Mouse (Mus musculus) limb, embryonic 12.5 days (tissue): Measurements from ENCODE around the gene Aldh3b1. TPM values are rescaled to one million over a fixed set of nuclear protein-coding genes. Genes with fewer than 3 reads are reported as not detected.
"Not testable (repeated sequence)": the region's sequence is repeated elsewhere in the genome, so short reads cannot be mapped to it uniquely, and the experiment has no call there.

ENCODE experiments used
- ATAC-seq: fragments of 200-750 bp; cut with Nextera tagmentation; 2 replicates; pipeline ENCODE4 v1.8.0; 2017; ENCODE audit warnings: low read depth, moderate TSS enrichment; ENCODE audit not compliant: insufficient number of reproducible peaks, insufficient read depth, low FRiP score, low TSS enrichment
- H3K27ac ChIP-seq: fragments of 300-500 bp; sonication (generic); 2 replicates; pipeline ENCODE4 v1.5.1; 2016; ENCODE audit warnings: mild to moderate bottlenecking, moderate library complexity
- H3K27me3 ChIP-seq: fragments of 300-500 bp; sonication (generic); 2 replicates; pipeline ENCODE4 v1.6.1; 2016; ENCODE audit warnings: mild to moderate bottlenecking, moderate library complexity
- H3K36me3 ChIP-seq: fragments of 300-500 bp; sonication (generic); 2 replicates; pipeline ENCODE4 v1.6.1; 2016; ENCODE audit warnings: mild to moderate bottlenecking, moderate library complexity
- H3K4me1 ChIP-seq: fragments of 300-500 bp; sonication (generic); replicated peaks from 2 replicates; pipeline ENCODE4 v1.6.1; 2016
- H3K4me2 ChIP-seq: fragments of 300-500 bp; sonication (generic); 2 replicates; pipeline ENCODE4 v1.6.1; 2016; ENCODE audit warnings: mild to moderate bottlenecking, moderate library complexity
- H3K4me3 ChIP-seq: fragments of 300-500 bp; sonication (generic); replicated peaks from 2 replicates; pipeline ENCODE4 v1.5.1; 2016; ENCODE audit warnings: mild to moderate bottlenecking
- H3K9ac ChIP-seq: fragments of 300-500 bp; sonication (generic); replicated peaks from 2 replicates; pipeline ENCODE4 v1.6.1; 2016; ENCODE audit warnings: mild to moderate bottlenecking, moderate library complexity
- H3K9me3 ChIP-seq: fragments of 300-500 bp; sonication (generic); 2 replicates; pipeline ENCODE4 v1.6.1; 2016; ENCODE audit warnings: mild to moderate bottlenecking, moderate library complexity
- WGBS: fragments of 180-500 bp; shearing (Covaris S2); methylation state at CpG from one replicate; pipeline ENCODE4 v1.1.7; 2016; 5-methylcytosine and 5-hydroxymethylcytosine counted together
- polyA plus RNA-seq: library from polyadenylated mRNA; unstranded; fragments of >200 nt; fragmentation: Nextera tagmentation; extraction: Ambion mirVana; gene quantifications from 2 replicates; pipeline ENCODE4 v1.2.1, GENCODE M21; 2016

Gene Aldh3b1
- polyA plus RNA-seq, 1 experiment from 2014 or later, result 0.65 TPM

- no peak for ATAC-seq
- Histone ChIP-seq H3K4me2 (no peak within 1 kb of the TSS), H3K4me3 (no peak within 1 kb of the TSS), H3K4me1 (no peaks in the 10 kb centered on the region), H3K27me3 (no peaks in the 10 kb centered on the region), H3K9ac (no peak within 1 kb of the TSS), H3K9me3 (no peaks in the 10 kb centered on the region), H3K36me3 (no peaks in the 10 kb centered on the region), H3K27ac (no peak within 1 kb of the TSS)
- 70% methylated on average over 4 of the region's 4 CpGs for WGBS
These were observed 28.9 kb upstream of the Aldh3b1 start, which contains the start of gene Aldh3b3 for GRCm38 (mm10) chr19:3958470-3958869. Aldh3b3 (plus strand) TSS chr19:3958645.

GRCm38 (mm10) chr19:3957296-3958036 lies 27.9 kb upstream of the Aldh3b1 start:
- H3K4me3 ChIP-seq, H3K36me3 ChIP-seq, H3K9me3 ChIP-seq, H3K4me2 ChIP-seq, H3K27me3 ChIP-seq, H3K27ac ChIP-seq, ATAC-seq, H3K9ac ChIP-seq, H3K4me1 ChIP-seq: not testable (repeated sequence)
- WGBS, result 77% methylated on average over 5 of the region's 5 CpGs

GRCm38 (mm10) chr19:3955804-3956203 lies 26.2 kb upstream of the Aldh3b1 start:
- no peaks in the 10 kb centered on the region for H3K9me3 ChIP-seq
- 51% methylated on average over 4 of the region's 4 CpGs for WGBS
- ATAC-seq, result no peak
- no peak overlapping the region for H3K4me2 ChIP-seq
- no peak overlapping the region for H3K9ac ChIP-seq
- H3K4me3 ChIP-seq, result no peak overlapping the region
- no peaks in the 10 kb centered on the region for H3K27me3 ChIP-seq
- H3K36me3 ChIP-seq, result no peaks in the 10 kb centered on the region
- no peak overlapping the region for H3K27ac ChIP-seq
- no peaks in the 10 kb centered on the region for H3K4me1 ChIP-seq

GRCm38 (mm10) chr19:3955033-3955432 lies 25.4 kb upstream of the Aldh3b1 start:
- Histone ChIP-seq H3K27me3 (no peaks in the 10 kb centered on the region), H3K36me3 (no peaks in the 10 kb centered on the region), H3K27ac (no peak overlapping the region), H3K4me3 (no peak overlapping the region), H3K4me1 (no peaks in the 10 kb centered on the region), H3K9me3 (no peaks in the 10 kb centered on the region), H3K9ac (no peak overlapping the region), H3K4me2 (no peak overlapping the region)
- 73% methylated on average over 3 of the region's 3 CpGs for WGBS
- no peak for ATAC-seq

GRCm38 (mm10) chr19:3952099-3952498 lies 22.5 kb upstream of the Aldh3b1 start:
- H3K4me1 ChIP-seq, result no peaks in the 10 kb centered on the region
- H3K4me2 ChIP-seq, result no peak overlapping the region
- no peak overlapping the region for H3K4me3 ChIP-seq
- no peaks in the 10 kb centered on the region for H3K27me3 ChIP-seq
- H3K9me3 ChIP-seq, result no peaks in the 10 kb centered on the region
- no peaks in the 10 kb centered on the region for H3K36me3 ChIP-seq
- ATAC-seq, result no peak
- no peak overlapping the region for H3K27ac ChIP-seq
- 48% methylated on average over 1 of the region's 1 CpGs for WGBS
- no peak overlapping the region for H3K9ac ChIP-seq

- Histone ChIP-seq H3K27ac (no peak overlapping the region), H3K4me3 (no peak overlapping the region), H3K9ac (no peak overlapping the region), H3K4me2 (no peak overlapping the region), H3K9me3 (no peaks in the 10 kb centered on the region), H3K36me3 (no peaks in the 10 kb centered on the region), H3K4me1 (no peaks in the 10 kb centered on the region), H3K27me3 (no peaks in the 10 kb centered on the region)
- no peak for ATAC-seq
These were observed 21.9 kb upstream of the Aldh3b1 start for GRCm38 (mm10) chr19:3951461-3951860.

- no peaks in the 10 kb centered on the region for H3K36me3 ChIP-seq
- WGBS, result 71% methylated on average over 3 of the region's 3 CpGs
- H3K9ac ChIP-seq, result no peak overlapping the region
- H3K27me3 ChIP-seq, result no peaks in the 10 kb centered on the region
- no peaks in the 10 kb centered on the region for H3K4me1 ChIP-seq
- ATAC-seq, result no peak
- no peak overlapping the region for H3K4me3 ChIP-seq
- H3K9me3 ChIP-seq, result no peaks in the 10 kb centered on the region
- H3K4me2 ChIP-seq, result no peak overlapping the region
- H3K27ac ChIP-seq, result no peak overlapping the region
These were observed 20.7 kb upstream of the Aldh3b1 start for GRCm38 (mm10) chr19:3950331-3950730.

GRCm38 (mm10) chr19:3948546-3948945 lies 18.9 kb upstream of the Aldh3b1 start:
- Histone ChIP-seq H3K4me2 (no peak overlapping the region), H3K9me3 (no peaks in the 10 kb centered on the region), H3K27me3 (peaks cover 8% of the 10 kb centered on the region), H3K9ac (no peak overlapping the region), H3K4me3 (no peak overlapping the region), H3K27ac (no peak overlapping the region), H3K4me1 (no peaks in the 10 kb centered on the region), H3K36me3 (no peaks in the 10 kb centered on the region)
- 70% methylated on average over 14 of the region's 14 CpGs for WGBS
- ATAC-seq, result no peak

- ATAC-seq, result no peak
- H3K27me3 ChIP-seq, result peaks cover 15% of the 10 kb centered on the region
These were observed 18.2 kb upstream of the Aldh3b1 start for GRCm38 (mm10) chr19:3947813-3948212.

GRCm38 (mm10) chr19:3946715-3947114 lies 17.1 kb upstream of the Aldh3b1 start:
- ATAC-seq, result peak; percentile 55; the same call in 1 of the 2 replicates
- H3K4me1 ChIP-seq, result no peaks in the 10 kb centered on the region
- H3K27ac ChIP-seq, result no peak overlapping the region
- H3K27me3 ChIP-seq, result peaks cover 16% of the 10 kb centered on the region
- H3K4me3 ChIP-seq, result no peak overlapping the region
- WGBS, result 12% methylated on average over 2 of the region's 2 CpGs
- no peaks in the 10 kb centered on the region for H3K9me3 ChIP-seq
- no peak overlapping the region for H3K9ac ChIP-seq
- H3K36me3 ChIP-seq, result no peaks in the 10 kb centered on the region
- H3K4me2 ChIP-seq, result no peak overlapping the region

More at GRCm38 (mm10) chr19:3947813-3948212, 18.2 kb upstream of the Aldh3b1 start:
- Histone ChIP-seq H3K4me1 (no peaks in the 10 kb centered on the region), H3K36me3 (no peaks in the 10 kb centered on the region), H3K9ac (no peak overlapping the region), H3K27ac (no peak overlapping the region), H3K4me2 (no peak overlapping the region), H3K4me3 (no peak overlapping the region), H3K9me3 (no peaks in the 10 kb centered on the region)
- WGBS, result 79% methylated on average over 3 of the region's 3 CpGs

GRCm38 (mm10) chr19:3945872-3946564 lies 16.4 kb upstream of the Aldh3b1 start:
- 35% methylated on average over 10 of the region's 10 CpGs for WGBS
- Histone ChIP-seq H3K4me1 (no peaks in the 10 kb centered on the region), H3K4me2 (no peak overlapping the region), H3K27ac (no peak overlapping the region), H3K9ac (no peak overlapping the region), H3K9me3 (no peaks in the 10 kb centered on the region), H3K36me3 (no peaks in the 10 kb centered on the region), H3K4me3 (no peak overlapping the region), H3K27me3 (peaks cover 16% of the 10 kb centered on the region)
- no peak for ATAC-seq
